Mouse (Mus musculus): ENCODE results near the gene Mrpl48. TPM values are rescaled to one million over a fixed set of nuclear protein-coding genes. Genes with fewer than 3 reads are reported as not detected.

The Mrpl48 gene
- polyA plus RNA-seq, 1 experiment: 30.7 TPM

DNA sequence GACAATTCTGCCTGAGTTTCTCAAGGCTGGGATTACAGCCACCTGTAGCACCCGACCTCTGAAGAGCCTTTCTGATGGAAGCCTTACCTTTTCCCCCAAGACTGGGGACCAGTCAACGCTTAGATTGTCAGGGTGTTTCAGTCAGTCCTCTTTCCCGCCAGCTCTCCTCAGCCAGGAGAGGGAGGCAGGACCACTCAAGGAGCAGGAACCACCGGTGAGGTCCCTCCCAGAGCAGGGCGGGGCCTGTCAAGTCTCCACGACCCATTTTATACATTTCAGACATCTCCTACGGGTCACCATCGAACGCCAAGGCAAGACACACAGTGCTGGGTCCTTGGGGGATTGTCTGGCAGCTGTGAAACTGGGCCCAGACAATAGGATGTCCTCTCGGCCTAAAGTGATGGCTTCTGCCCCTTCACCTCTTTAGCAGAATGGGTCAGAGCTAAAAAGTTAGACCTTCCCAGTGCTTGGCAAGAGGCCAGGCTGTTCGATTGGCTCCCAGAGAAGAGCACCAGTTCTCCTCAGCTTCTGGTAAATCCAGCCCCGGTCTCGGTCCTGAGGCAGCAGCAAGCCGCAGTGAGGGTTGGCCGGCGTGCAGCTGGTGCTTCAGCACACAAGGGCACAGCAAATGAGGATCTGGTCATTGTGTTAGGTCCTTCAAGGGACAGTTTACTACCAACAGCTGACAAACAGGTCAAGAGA, 107.7 kb downstream of the Mrpl48 start:
- Histone ChIP-seq H3K79me3 (ENCODE audit: low read depth) (no peaks in the 10 kb centered on the region), H3K4me3 (ENCODE audit: insufficient read depth, poor library complexity, severe bottlenecking) (no peak overlapping the region), H3ac (ENCODE audit: control insufficient read depth, insufficient read length, low read depth) (no peak overlapping the region), H3K27me3 (ENCODE audit: control insufficient read depth, insufficient read depth, insufficient read length) (peaks cover 6% of the 10 kb centered on the region), H3K79me2 (ENCODE audit: control insufficient read depth, insufficient read depth) (no peaks in the 10 kb centered on the region), H3K36me3 (ENCODE audit: control insufficient read depth, insufficient read depth) (no peaks in the 10 kb centered on the region)
- TF ChIP-seq MYOD1 (IDR thresholded peaks at IDR 0.05; ENCODE audit: control insufficient read depth, insufficient read length, low read depth) (no peak), MYOG (IDR thresholded peaks at IDR 0.05; ENCODE audit: control insufficient read depth, extremely low read depth, insufficient read length) (no peak), CTCF (IDR thresholded peaks at IDR 0.05; ENCODE audit: control insufficient read depth, insufficient read depth, insufficient read length) (no peak), CEBPB (IDR thresholded peaks at IDR 0.05; ENCODE audit: low read depth) (no peak), FOSL1 (IDR thresholded peaks at IDR 0.05; ENCODE audit: insufficient read depth, low read length, poor library complexity, severe bottlenecking) (no peak), USF1 (IDR thresholded peaks at IDR 0.05; ENCODE audit: low read depth) (no peak), MAX (IDR thresholded peaks at IDR 0.05) (no peak)

DNA sequence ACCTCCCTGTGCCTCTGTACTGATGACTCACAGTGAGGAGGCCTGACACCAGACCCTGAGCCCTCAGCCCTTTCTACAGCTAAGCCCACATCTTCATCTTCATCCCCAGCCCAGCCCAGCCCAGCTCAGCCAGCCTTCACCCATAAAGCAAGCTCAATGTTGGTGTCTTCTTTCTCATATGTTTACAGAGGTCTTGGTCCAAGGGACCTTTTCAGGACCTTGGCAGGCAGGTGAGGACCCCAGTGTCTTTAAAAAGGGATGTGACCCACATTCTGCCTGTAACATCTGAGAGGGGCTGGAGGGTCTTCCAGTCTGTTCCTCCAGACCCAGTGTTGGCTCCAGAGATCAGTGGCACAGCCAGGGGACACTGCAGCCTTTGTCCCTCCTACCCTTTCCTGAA, 108.6 kb downstream of the Mrpl48 start:
- TF ChIP-seq CTCF (IDR thresholded peaks at IDR 0.05; ENCODE audit: control insufficient read depth, insufficient read depth, insufficient read length): no peak
- TF ChIP-seq FOSL1 (IDR thresholded peaks at IDR 0.05; ENCODE audit: insufficient read depth, low read length, poor library complexity, severe bottlenecking): no peak
- TF ChIP-seq CEBPB (IDR thresholded peaks at IDR 0.05; ENCODE audit: low read depth): no peak
- no peak for TF ChIP-seq MAX (IDR thresholded peaks at IDR 0.05)
- TF ChIP-seq MYOD1 (IDR thresholded peaks at IDR 0.05; ENCODE audit: control insufficient read depth, insufficient read length, low read depth): no peak
- TF ChIP-seq USF1 (IDR thresholded peaks at IDR 0.05; ENCODE audit: low read depth): no peak
- no peak for TF ChIP-seq MYOG (IDR thresholded peaks at IDR 0.05; ENCODE audit: control insufficient read depth, extremely low read depth, insufficient read length)
- Histone ChIP-seq H3K79me2 (ENCODE audit: control insufficient read depth, insufficient read depth) (no peaks in the 10 kb centered on the region), H3K27me3 (ENCODE audit: control insufficient read depth, insufficient read depth, insufficient read length) (peaks cover 6% of the 10 kb centered on the region), H3ac (ENCODE audit: control insufficient read depth, insufficient read length, low read depth) (no peak overlapping the region), H3K79me3 (ENCODE audit: low read depth) (no peaks in the 10 kb centered on the region), H3K4me3 (ENCODE audit: insufficient read depth, poor library complexity, severe bottlenecking) (no peak overlapping the region), H3K36me3 (ENCODE audit: control insufficient read depth, insufficient read depth) (no peaks in the 10 kb centered on the region)

GRCm38 (mm10) chr7:100497982-100498381, 110.1 kb downstream of the Mrpl48 start:
- no peaks in the 10 kb centered on the region for H3K27me3 ChIP-seq (ENCODE audit: control insufficient read depth, insufficient read depth, insufficient read length)
- H3K79me3 ChIP-seq (ENCODE audit: low read depth): no peaks in the 10 kb centered on the region
- TF ChIP-seq MYOG (IDR thresholded peaks at IDR 0.05; ENCODE audit: control insufficient read depth, extremely low read depth, insufficient read length) (no peak), MAX (IDR thresholded peaks at IDR 0.05) (no peak), MYOD1 (IDR thresholded peaks at IDR 0.05; ENCODE audit: control insufficient read depth, insufficient read length, low read depth) (no peak), CTCF (IDR thresholded peaks at IDR 0.05; ENCODE audit: control insufficient read depth, insufficient read depth, insufficient read length) (no peak), CEBPB (IDR thresholded peaks at IDR 0.05; ENCODE audit: low read depth) (no peak), FOSL1 (IDR thresholded peaks at IDR 0.05; ENCODE audit: insufficient read depth, low read length, poor library complexity, severe bottlenecking) (no peak), USF1 (IDR thresholded peaks at IDR 0.05; ENCODE audit: low read depth) (no peak)
- H3K79me2 ChIP-seq (ENCODE audit: control insufficient read depth, insufficient read depth): no peaks in the 10 kb centered on the region
- no peak overlapping the region for H3ac ChIP-seq (ENCODE audit: control insufficient read depth, insufficient read length, low read depth)
- no peaks in the 10 kb centered on the region for H3K36me3 ChIP-seq (ENCODE audit: control insufficient read depth, insufficient read depth)
- H3K4me3 ChIP-seq (ENCODE audit: insufficient read depth, poor library complexity, severe bottlenecking): no peak overlapping the region

DNA sequence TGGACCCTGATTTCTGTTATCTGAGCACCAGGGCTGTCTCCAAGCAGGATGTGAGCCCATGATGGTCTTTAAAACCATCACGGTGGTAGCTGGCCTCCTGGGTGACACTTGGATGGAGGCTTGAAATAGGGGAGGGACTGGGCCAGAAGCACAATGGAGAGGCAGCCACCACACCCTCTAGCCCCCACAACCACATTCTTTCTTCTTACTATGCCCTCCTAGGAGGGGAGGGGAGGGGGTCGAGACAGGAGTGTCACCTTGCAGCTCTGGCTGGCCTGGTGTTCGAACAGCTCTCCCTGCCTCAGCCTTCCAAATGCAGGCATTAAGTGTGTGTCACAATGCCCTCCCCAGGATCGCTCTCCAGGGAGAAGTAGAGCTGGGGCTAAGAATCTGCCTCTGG, 110.7 kb downstream of the Mrpl48 start:
- Histone ChIP-seq H3K4me3 (ENCODE audit: insufficient read depth, poor library complexity, severe bottlenecking) (no peak overlapping the region), H3K27me3 (ENCODE audit: control insufficient read depth, insufficient read depth, insufficient read length) (no peaks in the 10 kb centered on the region), H3K36me3 (ENCODE audit: control insufficient read depth, insufficient read depth) (no peaks in the 10 kb centered on the region), H3K79me2 (ENCODE audit: control insufficient read depth, insufficient read depth) (no peaks in the 10 kb centered on the region), H3K79me3 (ENCODE audit: low read depth) (no peaks in the 10 kb centered on the region), H3ac (ENCODE audit: control insufficient read depth, insufficient read length, low read depth) (no peak overlapping the region)
- TF ChIP-seq MYOG (IDR thresholded peaks at IDR 0.05; ENCODE audit: control insufficient read depth, extremely low read depth, insufficient read length): no peak
- TF ChIP-seq CTCF (IDR thresholded peaks at IDR 0.05; ENCODE audit: control insufficient read depth, insufficient read depth, insufficient read length): no peak
- no peak for TF ChIP-seq MAX (IDR thresholded peaks at IDR 0.05)
- no peak for TF ChIP-seq MYOD1 (IDR thresholded peaks at IDR 0.05; ENCODE audit: control insufficient read depth, insufficient read length, low read depth)
- no peak for TF ChIP-seq USF1 (IDR thresholded peaks at IDR 0.05; ENCODE audit: low read depth)
- no peak for TF ChIP-seq CEBPB (IDR thresholded peaks at IDR 0.05; ENCODE audit: low read depth)
- no peak for TF ChIP-seq FOSL1 (IDR thresholded peaks at IDR 0.05; ENCODE audit: insufficient read depth, low read length, poor library complexity, severe bottlenecking)

DNA sequence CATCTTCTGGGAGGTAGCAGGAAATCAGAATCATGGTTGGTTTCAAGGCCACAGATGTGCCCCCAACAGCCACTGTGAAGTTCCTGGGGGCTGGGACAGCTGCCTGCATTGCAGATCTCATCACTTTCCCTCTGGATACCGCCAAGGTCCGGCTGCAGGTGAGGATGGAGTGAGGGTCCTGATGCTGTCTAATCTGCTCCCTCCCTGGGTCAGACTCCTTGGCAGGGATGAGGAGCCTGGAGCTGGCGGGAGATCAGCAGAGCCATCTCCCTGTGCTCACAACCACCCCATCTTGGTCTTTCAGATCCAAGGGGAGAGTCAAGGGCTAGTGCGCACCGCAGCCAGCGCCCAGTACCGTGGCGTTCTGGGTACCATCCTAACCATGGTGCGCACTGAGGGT, 111.3 kb downstream of the Mrpl48 start:
- Histone ChIP-seq H3K4me3 (ENCODE audit: insufficient read depth, poor library complexity, severe bottlenecking) (no peak overlapping the region), H3ac (ENCODE audit: control insufficient read depth, insufficient read length, low read depth) (no peak overlapping the region), H3K27me3 (ENCODE audit: control insufficient read depth, insufficient read depth, insufficient read length) (no peaks in the 10 kb centered on the region), H3K36me3 (ENCODE audit: control insufficient read depth, insufficient read depth) (no peaks in the 10 kb centered on the region), H3K79me2 (ENCODE audit: control insufficient read depth, insufficient read depth) (no peaks in the 10 kb centered on the region), H3K79me3 (ENCODE audit: low read depth) (no peaks in the 10 kb centered on the region)
- TF ChIP-seq MYOG (IDR thresholded peaks at IDR 0.05; ENCODE audit: control insufficient read depth, extremely low read depth, insufficient read length) (no peak), USF1 (IDR thresholded peaks at IDR 0.05; ENCODE audit: low read depth) (no peak), MAX (IDR thresholded peaks at IDR 0.05) (no peak), CTCF (IDR thresholded peaks at IDR 0.05; ENCODE audit: control insufficient read depth, insufficient read depth, insufficient read length) (no peak), FOSL1 (IDR thresholded peaks at IDR 0.05; ENCODE audit: insufficient read depth, low read length, poor library complexity, severe bottlenecking) (no peak), CEBPB (IDR thresholded peaks at IDR 0.05; ENCODE audit: low read depth) (no peak), MYOD1 (IDR thresholded peaks at IDR 0.05; ENCODE audit: control insufficient read depth, insufficient read length, low read depth) (no peak)

Data from C2C12 (cell line).